Mouse (Mus musculus): Measurements from ENCODE around the gene E130308A19Rik. TPM values are rescaled to one million over a fixed set of nuclear protein-coding genes. Genes with fewer than 3 reads are reported as not detected.

The E130308A19Rik gene
- polyA plus RNA-seq, 1 experiment from 2014 or later = 13.0 TPM

- H3K9ac ChIP-seq (ENCODE audit: low read length) = no peak overlapping the region
- H3K36me3 ChIP-seq (ENCODE audit: control insufficient read depth, insufficient read depth, low read length) = no peaks in the 10 kb centered on the region
- no peak overlapping the region for H3K4me3 ChIP-seq (replicated peaks; ENCODE audit: low read length)
- H3K4me2 ChIP-seq (ENCODE audit: low read depth, low read length) = no peak overlapping the region
- H3K27me3 ChIP-seq (ENCODE audit: control insufficient read depth, insufficient read depth, low read length) = no peaks in the 10 kb centered on the region
- H3K4me1 ChIP-seq (ENCODE audit: control insufficient read depth, insufficient read depth, low read length) = no peaks in the 10 kb centered on the region
- 90% methylated on average over 1 of the region's 1 CpGs for WGBS
- H3K27ac ChIP-seq (ENCODE audit: low read length) = no peak overlapping the region
- no peak for ATAC-seq (ENCODE audit: insufficient read depth, low FRiP score)
- H3K9me3 ChIP-seq (replicated peaks; ENCODE audit: control insufficient read depth, low read length) = no peaks in the 10 kb centered on the region
Measured at GRCm38 (mm10) chr4:59669131-59669530, 43.1 kb downstream of the E130308A19Rik start.

GRCm38 (mm10) chr4:59670015-59670414, 44.0 kb downstream of the E130308A19Rik start:
- 75% methylated on average over 2 of the region's 2 CpGs for WGBS

GRCm38 (mm10) chr4:59673423-59674117, 47.6 kb downstream of the E130308A19Rik start:
- Histone ChIP-seq H3K4me3 (replicated peaks; ENCODE audit: low read length) (no peak overlapping the region), H3K4me1 (ENCODE audit: control insufficient read depth, insufficient read depth, low read length) (peaks cover 9% of the 10 kb centered on the region), H3K36me3 (ENCODE audit: control insufficient read depth, insufficient read depth, low read length) (no peaks in the 10 kb centered on the region), H3K27me3 (ENCODE audit: control insufficient read depth, insufficient read depth, low read length) (no peaks in the 10 kb centered on the region), H3K9me3 (replicated peaks; ENCODE audit: control insufficient read depth, low read length) (no peaks in the 10 kb centered on the region), H3K9ac (ENCODE audit: low read length) (no peak overlapping the region), H3K4me2 (ENCODE audit: low read depth, low read length) (no peak overlapping the region), H3K27ac (ENCODE audit: low read length) (no peak overlapping the region)
- ATAC-seq (ENCODE audit: insufficient read depth, low FRiP score) = no peak
- 75% methylated on average over 2 of the region's 2 CpGs for WGBS

More at GRCm38 (mm10) chr4:59670015-59670414, 44.0 kb downstream of the E130308A19Rik start:
- H3K9ac ChIP-seq (ENCODE audit: low read length) = no peak overlapping the region
- H3K9me3 ChIP-seq (replicated peaks; ENCODE audit: control insufficient read depth, low read length) = no peaks in the 10 kb centered on the region
- ATAC-seq (ENCODE audit: insufficient read depth, low FRiP score) = no peak
- H3K27me3 ChIP-seq (ENCODE audit: control insufficient read depth, insufficient read depth, low read length) = no peaks in the 10 kb centered on the region
- no peak overlapping the region for H3K27ac ChIP-seq (ENCODE audit: low read length)
- H3K4me2 ChIP-seq (ENCODE audit: low read depth, low read length) = no peak overlapping the region
- H3K36me3 ChIP-seq (ENCODE audit: control insufficient read depth, insufficient read depth, low read length) = no peaks in the 10 kb centered on the region
- no peak overlapping the region for H3K4me3 ChIP-seq (replicated peaks; ENCODE audit: low read length)
- H3K4me1 ChIP-seq (ENCODE audit: control insufficient read depth, insufficient read depth, low read length) = peaks cover 2% of the 10 kb centered on the region

GRCm38 (mm10) chr4:59674929-59675679, 49.1 kb downstream of the E130308A19Rik start:
- H3K4me2 ChIP-seq (ENCODE audit: low read depth, low read length) = no peak overlapping the region

GRCm38 (mm10) chr4:59675699-59676098, 49.7 kb downstream of the E130308A19Rik start:
- ATAC-seq (ENCODE audit: insufficient read depth, low FRiP score) = no peak
- H3K9me3 ChIP-seq (replicated peaks; ENCODE audit: control insufficient read depth, low read length) = no peaks in the 10 kb centered on the region
- 39% methylated on average over 3 of the region's 3 CpGs for WGBS

More at GRCm38 (mm10) chr4:59674929-59675679, 49.1 kb downstream of the E130308A19Rik start:
- no peaks in the 10 kb centered on the region for H3K36me3 ChIP-seq (ENCODE audit: control insufficient read depth, insufficient read depth, low read length)
- H3K9ac ChIP-seq (ENCODE audit: low read length) = no peak overlapping the region
- H3K4me3 ChIP-seq (replicated peaks; ENCODE audit: low read length) = no peak overlapping the region
- H3K9me3 ChIP-seq (replicated peaks; ENCODE audit: control insufficient read depth, low read length) = no peaks in the 10 kb centered on the region
- H3K27ac ChIP-seq (ENCODE audit: low read length) = no peak overlapping the region
- ATAC-seq (ENCODE audit: insufficient read depth, low FRiP score) = no peak
- no peaks in the 10 kb centered on the region for H3K27me3 ChIP-seq (ENCODE audit: control insufficient read depth, insufficient read depth, low read length)
- H3K4me1 ChIP-seq (ENCODE audit: control insufficient read depth, insufficient read depth, low read length) = peaks cover 9% of the 10 kb centered on the region
- WGBS = 47% methylated on average over 8 of the region's 8 CpGs

GRCm38 (mm10) chr4:59681383-59681782, 55.4 kb downstream of the E130308A19Rik start:
- Histone ChIP-seq H3K27ac (ENCODE audit: low read length) (no peak overlapping the region), H3K9ac (ENCODE audit: low read length) (no peak overlapping the region), H3K27me3 (ENCODE audit: control insufficient read depth, insufficient read depth, low read length) (no peaks in the 10 kb centered on the region), H3K36me3 (ENCODE audit: control insufficient read depth, insufficient read depth, low read length) (no peaks in the 10 kb centered on the region), H3K4me1 (ENCODE audit: control insufficient read depth, insufficient read depth, low read length) (0 out of 2 replicates have a peak, but pooled peaks cover 2% of the 10 kb centered on the region), H3K9me3 (replicated peaks; ENCODE audit: control insufficient read depth, low read length) (no peaks in the 10 kb centered on the region), H3K4me3 (replicated peaks; ENCODE audit: low read length) (no peak overlapping the region), H3K4me2 (ENCODE audit: low read depth, low read length) (no peak overlapping the region)
- no peak for ATAC-seq (ENCODE audit: insufficient read depth, low FRiP score)
- 93% methylated on average over 1 of the region's 1 CpGs for WGBS

More at GRCm38 (mm10) chr4:59675699-59676098, 49.7 kb downstream of the E130308A19Rik start:
- no peaks in the 10 kb centered on the region for H3K36me3 ChIP-seq (ENCODE audit: control insufficient read depth, insufficient read depth, low read length)
- H3K4me3 ChIP-seq (replicated peaks; ENCODE audit: low read length) = no peak overlapping the region
- no peak overlapping the region for H3K9ac ChIP-seq (ENCODE audit: low read length)
- H3K27ac ChIP-seq (ENCODE audit: low read length) = no peak overlapping the region
- H3K4me2 ChIP-seq (ENCODE audit: low read depth, low read length) = no peak overlapping the region
- no peaks in the 10 kb centered on the region for H3K27me3 ChIP-seq (ENCODE audit: control insufficient read depth, insufficient read depth, low read length)
- H3K4me1 ChIP-seq (ENCODE audit: control insufficient read depth, insufficient read depth, low read length) = peaks cover 9% of the 10 kb centered on the region

GRCm38 (mm10) chr4:59682491-59682890, 56.5 kb downstream of the E130308A19Rik start:
- no peak overlapping the region for H3K4me3 ChIP-seq (replicated peaks; ENCODE audit: low read length)
- no peaks in the 10 kb centered on the region for H3K27me3 ChIP-seq (ENCODE audit: control insufficient read depth, insufficient read depth, low read length)
- no peak overlapping the region for H3K4me2 ChIP-seq (ENCODE audit: low read depth, low read length)
- H3K9ac ChIP-seq (ENCODE audit: low read length) = no peak overlapping the region
- H3K4me1 ChIP-seq (ENCODE audit: control insufficient read depth, insufficient read depth, low read length) = no peaks in the 10 kb centered on the region
- H3K27ac ChIP-seq (ENCODE audit: low read length) = no peak overlapping the region
- no peaks in the 10 kb centered on the region for H3K9me3 ChIP-seq (replicated peaks; ENCODE audit: control insufficient read depth, low read length)
- 67% methylated on average over 3 of the region's 3 CpGs for WGBS
- H3K36me3 ChIP-seq (ENCODE audit: control insufficient read depth, insufficient read depth, low read length) = no peaks in the 10 kb centered on the region
- no peak for ATAC-seq (ENCODE audit: insufficient read depth, low FRiP score)

GRCm38 (mm10) chr4:59682950-59683349, 56.9 kb downstream of the E130308A19Rik start:
- WGBS = 63% methylated on average over 10 of the region's 10 CpGs
- ATAC-seq (ENCODE audit: insufficient read depth, low FRiP score) = no peak
- no peak overlapping the region for H3K27ac ChIP-seq (ENCODE audit: low read length)

GRCm38 (mm10) chr4:59684306-59684705, 58.3 kb downstream of the E130308A19Rik start:
- Histone ChIP-seq H3K4me2 (ENCODE audit: low read depth, low read length) (no peak overlapping the region), H3K27ac (ENCODE audit: low read length) (no peak overlapping the region), H3K9ac (ENCODE audit: low read length) (no peak overlapping the region), H3K4me1 (ENCODE audit: control insufficient read depth, insufficient read depth, low read length) (no peaks in the 10 kb centered on the region), H3K9me3 (replicated peaks; ENCODE audit: control insufficient read depth, low read length) (no peaks in the 10 kb centered on the region), H3K27me3 (ENCODE audit: control insufficient read depth, insufficient read depth, low read length) (no peaks in the 10 kb centered on the region), H3K4me3 (replicated peaks; ENCODE audit: low read length) (no peak overlapping the region), H3K36me3 (ENCODE audit: control insufficient read depth, insufficient read depth, low read length) (no peaks in the 10 kb centered on the region)
- no peak for ATAC-seq (ENCODE audit: insufficient read depth, low FRiP score)
- WGBS = 55% methylated on average over 4 of the region's 4 CpGs

More at GRCm38 (mm10) chr4:59682950-59683349, 56.9 kb downstream of the E130308A19Rik start:
- no peak overlapping the region for H3K4me2 ChIP-seq (ENCODE audit: low read depth, low read length)
- no peak overlapping the region for H3K9ac ChIP-seq (ENCODE audit: low read length)
- H3K4me1 ChIP-seq (ENCODE audit: control insufficient read depth, insufficient read depth, low read length) = no peaks in the 10 kb centered on the region
- no peak overlapping the region for H3K4me3 ChIP-seq (replicated peaks; ENCODE audit: low read length)
- no peaks in the 10 kb centered on the region for H3K27me3 ChIP-seq (ENCODE audit: control insufficient read depth, insufficient read depth, low read length)
- H3K9me3 ChIP-seq (replicated peaks; ENCODE audit: control insufficient read depth, low read length) = no peaks in the 10 kb centered on the region
- no peaks in the 10 kb centered on the region for H3K36me3 ChIP-seq (ENCODE audit: control insufficient read depth, insufficient read depth, low read length)

All from stomach, embryonic 16.5 days (tissue).